Mouse (Mus musculus): ENCODE measurements around the gene Anp32e.
A peak's percentile ranks its signal among the peaks of the same experiment; 100 is the strongest.
"Not testable (repeated sequence)": the region's sequence is repeated elsewhere in the genome, so short reads cannot be mapped to it uniquely, and the experiment has no call there.

Anp32e gene

DNA sequence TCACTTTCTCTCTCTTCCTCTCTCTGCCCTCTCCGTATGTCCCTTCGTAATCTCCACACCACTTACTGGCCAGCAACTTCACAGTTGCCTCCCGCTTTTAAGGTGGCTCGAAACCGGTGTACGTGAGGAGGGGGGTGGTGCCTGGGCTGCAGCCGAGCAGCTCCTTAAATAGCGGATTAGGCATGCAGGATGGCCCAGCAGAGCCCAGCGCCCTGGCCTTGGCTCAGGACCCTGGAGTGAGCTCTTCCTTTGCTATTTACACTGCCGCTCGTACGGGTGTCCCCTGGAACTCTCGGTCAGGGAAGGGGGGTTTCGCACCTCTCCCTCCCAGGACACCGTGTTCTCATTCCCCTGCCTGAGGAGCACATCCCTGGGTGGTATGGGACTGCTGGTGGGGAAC, 24.5 kb upstream of the Anp32e start, which contains the start of gene Car14:
Gene Car14 (minus strand): TSS at position 124 of the 400 bp plus-strand sequence.
- no peak for DNase-seq (ENCODE audit: low spot score)

DNA sequence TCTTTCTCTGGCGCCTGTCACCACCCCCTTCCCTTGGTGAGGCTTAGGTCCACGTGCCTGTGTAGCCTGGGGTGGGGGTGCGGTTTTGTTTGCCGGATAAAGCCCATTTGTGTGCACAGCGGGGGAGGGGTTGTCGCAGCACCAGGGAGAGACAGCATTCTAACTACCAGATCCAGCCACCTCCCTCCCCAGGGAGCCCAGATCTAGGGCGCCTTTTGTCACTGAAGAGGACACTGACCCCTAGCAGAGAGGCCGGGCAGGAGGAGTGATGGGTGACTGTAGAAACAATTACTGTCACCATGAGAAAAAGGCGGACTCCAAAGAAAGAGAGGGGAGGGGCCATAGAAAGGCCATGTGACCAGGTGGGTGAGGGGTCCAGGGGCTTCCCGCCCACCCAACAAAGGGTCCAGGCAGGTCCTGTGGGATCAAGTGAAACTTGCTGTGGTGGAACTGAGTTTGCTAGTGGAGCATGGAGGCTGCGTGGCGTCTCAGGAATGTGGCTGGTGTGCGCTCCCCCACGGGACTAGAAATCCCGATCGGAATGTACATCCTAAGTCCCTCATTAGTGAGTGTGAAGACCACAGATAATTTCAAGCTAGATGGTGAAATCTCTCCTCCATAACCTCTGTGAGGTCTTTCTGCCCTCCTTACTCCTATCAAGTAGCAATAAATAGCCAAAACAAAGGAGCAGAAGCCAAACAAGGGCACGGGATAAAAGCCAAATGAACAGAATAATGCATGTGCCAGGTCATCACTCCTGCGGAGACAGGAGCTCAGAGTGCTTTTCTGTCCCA, 23.7 kb upstream of the Anp32e start:
- peak; percentile 88 for DNase-seq (ENCODE audit: low spot score)

DNA sequence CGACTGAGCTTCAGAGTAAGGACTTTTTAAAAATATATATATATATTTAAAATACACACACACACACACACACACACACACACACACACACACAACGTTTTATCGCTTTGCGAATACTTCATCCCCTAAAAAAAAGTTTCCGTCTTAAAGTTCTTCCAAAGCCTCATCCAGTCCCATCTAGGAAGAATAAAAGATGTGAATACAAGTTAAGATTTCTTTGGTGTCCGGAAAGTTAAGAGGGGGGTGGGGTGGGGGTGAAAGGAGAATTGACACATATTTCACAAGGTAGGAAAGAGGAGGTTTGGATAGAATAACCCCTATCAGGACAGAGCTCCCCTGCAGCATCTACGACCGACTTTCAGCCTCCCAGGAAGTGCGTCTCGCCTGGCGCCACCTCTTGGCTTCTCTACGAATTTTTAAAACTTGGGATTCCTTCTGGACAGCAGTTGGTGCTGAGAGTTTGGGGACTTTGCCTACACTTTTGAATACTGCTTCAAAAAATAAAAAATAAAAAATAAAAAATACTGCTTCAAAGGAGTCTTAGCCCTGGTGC, 23.0 kb upstream of the Anp32e start:
- no peak for DNase-seq (ENCODE audit: low spot score)

DNA sequence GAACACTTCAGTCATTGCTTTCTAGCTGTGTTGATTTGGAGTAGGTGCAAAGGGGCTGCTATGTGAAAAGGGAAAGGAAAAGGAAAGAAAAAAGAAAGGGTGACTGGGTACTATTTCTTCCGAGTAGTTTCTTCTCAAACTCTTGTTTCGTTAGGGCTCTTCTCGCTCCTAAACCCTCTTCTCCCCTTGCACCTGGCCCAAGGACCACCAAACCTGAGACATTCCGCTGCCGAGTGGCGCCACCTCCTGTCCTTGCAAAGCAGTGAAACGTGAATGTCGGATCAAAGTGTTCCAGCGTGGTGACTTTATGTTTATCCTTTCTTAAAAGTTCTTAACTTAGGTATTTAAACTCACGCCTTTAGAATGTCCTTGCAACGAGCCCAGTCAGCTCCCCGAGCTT, 22.2 kb upstream of the Anp32e start:
- no peak for DNase-seq (ENCODE audit: low spot score)

DNA sequence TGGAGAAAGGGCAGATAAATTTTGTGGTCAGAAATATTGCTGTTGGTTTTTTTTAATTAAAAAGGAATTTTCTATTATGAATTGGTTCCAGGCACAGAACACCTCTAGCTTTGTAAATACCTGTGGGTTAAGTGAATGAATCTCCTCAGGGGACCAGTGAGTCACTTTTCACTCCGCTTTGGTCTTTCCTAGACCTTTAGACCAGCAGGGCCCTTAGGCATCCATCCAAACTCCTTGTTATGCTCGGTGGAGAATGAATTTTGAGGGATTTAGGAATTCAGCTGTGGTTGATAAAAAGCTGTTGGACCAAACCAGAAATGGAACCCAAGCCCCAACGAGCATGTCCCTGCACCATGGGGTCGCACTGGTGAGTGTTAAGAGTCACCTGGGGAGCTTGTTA, 21.4 kb upstream of the Anp32e start:
- no peak for DNase-seq (ENCODE audit: low spot score)

DNA sequence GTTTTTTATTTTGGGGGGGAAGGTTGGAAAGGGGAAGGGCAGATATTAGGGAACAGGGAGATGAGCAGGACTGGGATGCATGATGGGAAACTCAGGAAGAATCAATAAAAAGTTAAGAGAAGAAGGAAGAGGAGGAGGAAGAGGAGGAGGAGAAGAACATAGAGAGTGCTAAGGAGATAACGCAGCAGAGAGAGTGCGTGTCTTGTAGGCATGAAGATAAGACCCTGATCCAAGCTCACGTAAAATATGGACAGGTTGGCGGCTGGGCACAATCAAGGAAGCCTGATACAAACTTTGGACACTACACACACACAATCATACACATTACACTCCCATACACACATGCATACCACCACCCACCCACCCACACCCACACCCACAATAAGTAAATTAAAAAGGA, 14.3 kb upstream of the Anp32e start:
- DNase-seq (ENCODE audit: low spot score) = no peak

DNA sequence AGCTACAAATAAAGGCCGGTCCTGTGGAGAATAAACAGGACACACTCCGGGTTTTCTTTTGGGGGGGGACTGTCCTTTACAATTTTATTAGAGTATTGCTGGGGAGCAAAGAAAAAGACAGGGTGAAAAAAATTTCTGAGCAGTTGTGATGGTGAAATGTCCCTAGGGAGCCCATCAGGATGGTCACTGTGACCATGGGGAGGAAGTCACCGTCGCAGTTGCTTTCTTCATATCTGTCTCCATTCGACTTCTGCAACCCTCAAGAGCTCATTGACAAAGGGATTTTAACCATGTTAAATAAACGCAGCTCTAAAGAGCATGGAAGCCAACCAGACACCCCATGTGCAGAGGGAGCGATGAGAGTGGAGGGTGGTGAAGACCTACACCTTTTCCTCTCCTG, 12.3 kb upstream of the Anp32e start:
- no peak for DNase-seq (ENCODE audit: low spot score)

DNA sequence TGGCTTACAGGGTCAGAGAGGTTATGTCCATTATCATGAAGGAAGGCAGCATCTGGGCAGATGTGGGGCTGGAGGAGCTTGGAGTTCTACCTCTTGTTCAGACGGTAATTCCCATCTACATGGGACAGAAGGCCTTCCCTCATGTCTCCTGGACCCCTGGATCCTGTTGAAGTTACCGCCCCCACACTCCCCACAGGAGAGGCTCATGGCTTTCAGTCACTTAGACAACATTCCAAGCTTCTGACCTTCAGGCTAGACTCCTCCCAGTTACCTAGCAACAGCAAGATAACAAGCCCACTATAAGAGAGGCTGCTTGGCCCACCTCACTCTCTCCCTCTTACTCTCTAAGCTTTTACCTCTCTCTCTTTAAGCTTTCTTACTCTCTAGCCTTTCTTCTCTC, 8.5 kb upstream of the Anp32e start:
- not testable (repeated sequence) for DNase-seq (ENCODE audit: low spot score)

DNA sequence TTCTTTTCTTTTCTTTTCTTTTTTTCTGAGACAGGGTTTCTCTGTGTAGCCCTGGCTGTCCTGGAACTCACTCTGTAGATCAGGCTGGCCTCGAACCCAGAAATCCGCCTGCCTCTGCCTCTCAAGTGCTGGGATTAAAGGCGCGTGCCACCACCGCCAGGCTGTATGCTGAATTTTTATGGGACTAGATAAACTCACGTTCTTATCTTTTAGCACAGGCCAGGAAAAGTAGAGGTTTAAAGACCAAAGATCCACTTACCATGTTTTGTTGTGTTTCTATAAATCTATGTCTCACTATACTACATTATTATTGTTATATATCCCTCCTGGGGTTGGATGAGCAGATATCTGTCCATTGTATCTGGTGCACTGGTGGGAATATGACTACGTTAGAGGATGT, 5.6 kb upstream of the Anp32e start:
- not testable (repeated sequence) for DNase-seq (ENCODE audit: low spot score)

DNA sequence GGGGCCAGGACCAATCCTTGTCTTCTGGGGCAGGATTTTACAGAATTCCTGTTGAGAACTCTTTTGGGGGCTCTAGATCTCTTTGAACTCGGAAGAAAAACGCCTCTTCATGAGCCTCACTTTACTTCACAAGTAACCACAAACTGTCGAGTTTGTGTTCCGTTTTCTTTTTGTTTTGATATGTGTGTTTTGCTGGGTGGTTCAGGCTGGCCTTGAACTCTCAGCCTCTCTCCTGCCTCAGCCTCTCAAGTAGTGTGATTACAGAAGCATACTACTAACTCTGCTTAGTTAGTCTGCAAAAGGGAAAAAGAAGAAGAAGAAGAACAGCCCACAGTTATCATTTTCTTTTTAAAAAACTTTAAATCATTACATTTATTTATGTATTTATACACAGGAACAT, 4.9 kb upstream of the Anp32e start:
- DNase-seq (ENCODE audit: low spot score) = no peak

DNA sequence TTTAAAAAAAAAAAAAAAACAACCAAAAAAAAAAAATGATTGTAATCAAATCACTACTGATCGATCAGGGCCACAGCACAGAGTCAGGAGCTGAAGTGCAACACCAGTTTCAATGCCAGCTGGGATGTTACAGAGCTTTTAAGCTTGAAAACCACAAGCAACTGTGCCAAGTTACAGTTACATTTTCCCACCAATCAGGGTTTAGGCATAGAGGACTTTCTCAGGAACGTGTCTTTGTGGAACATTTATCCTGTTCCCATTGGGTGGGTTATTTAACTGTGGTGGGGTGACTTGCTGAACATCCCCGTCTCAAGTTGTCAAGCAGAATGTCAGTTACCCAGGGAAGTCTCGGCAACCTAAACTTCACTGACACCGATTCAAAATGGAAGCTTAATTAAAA, 4.0 kb upstream of the Anp32e start:
- DNase-seq (ENCODE audit: low spot score) = no peak

DNA sequence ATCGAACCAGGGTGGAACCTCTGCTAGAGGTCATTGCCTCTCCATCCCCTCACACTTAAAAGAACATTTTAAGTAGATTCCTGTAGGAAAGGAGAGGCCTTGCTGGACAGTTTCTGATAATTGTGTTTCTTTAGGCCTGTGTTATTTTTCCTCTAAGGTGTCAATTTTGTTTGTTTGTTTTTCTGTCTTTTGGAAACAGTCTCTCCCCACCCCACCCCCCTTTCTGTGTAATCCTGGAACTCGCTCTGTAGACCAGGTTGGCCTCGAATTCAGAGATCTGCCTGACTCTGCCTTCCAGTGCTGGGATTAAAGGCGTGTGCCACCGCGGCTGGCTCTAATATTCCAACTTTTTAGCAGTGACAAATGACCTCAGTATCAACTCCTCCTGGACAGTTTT, 787 bp upstream of the Anp32e start:
- DNase-seq (ENCODE audit: low spot score) = no peak

DNA sequence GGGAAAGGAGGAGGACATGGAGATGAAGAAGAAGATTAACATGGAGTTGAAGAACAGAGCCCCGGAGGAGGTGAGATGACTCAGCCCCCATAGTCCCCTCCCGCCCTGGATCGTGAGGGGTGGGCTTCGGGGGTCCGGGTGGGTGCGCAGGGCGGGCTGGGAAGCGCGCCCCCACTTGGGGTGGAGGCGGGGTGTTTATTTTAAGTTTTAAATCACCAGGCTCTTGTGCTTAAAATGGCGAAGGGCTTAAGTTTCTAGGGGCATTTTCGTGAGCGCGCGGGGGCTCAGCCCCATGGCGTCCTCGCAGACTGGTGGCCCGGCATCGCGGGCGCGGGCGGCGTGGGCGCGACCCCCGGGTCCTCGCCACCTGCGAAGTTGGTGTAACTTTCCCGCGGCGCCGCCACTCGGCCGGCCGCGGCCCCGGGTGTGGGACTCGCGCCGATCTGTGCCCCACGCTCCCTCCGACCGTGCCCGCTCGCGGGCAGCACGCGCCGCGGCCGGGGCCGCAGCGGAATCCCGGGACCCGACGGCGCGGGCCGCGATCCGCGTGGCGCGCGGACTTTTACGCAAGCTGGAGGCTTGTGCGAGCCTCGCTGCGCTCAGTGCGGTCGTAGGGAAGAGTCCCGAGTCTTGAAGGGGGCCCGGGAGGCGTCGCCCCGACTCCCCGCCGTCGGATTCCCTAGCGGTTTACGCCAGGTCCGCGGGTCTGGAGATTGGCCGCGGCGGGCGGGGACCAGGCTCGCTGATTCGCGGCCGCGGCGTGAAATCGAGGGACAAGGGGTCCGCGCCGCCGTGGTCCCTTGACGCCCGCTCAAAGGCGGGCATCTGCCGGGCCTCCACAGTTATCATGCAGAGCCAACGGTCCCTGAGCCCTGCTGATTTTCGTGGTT, 780 bp downstream of the Anp32e start:
- peak; percentile 56 for DNase-seq (ENCODE audit: low spot score)

DNA sequence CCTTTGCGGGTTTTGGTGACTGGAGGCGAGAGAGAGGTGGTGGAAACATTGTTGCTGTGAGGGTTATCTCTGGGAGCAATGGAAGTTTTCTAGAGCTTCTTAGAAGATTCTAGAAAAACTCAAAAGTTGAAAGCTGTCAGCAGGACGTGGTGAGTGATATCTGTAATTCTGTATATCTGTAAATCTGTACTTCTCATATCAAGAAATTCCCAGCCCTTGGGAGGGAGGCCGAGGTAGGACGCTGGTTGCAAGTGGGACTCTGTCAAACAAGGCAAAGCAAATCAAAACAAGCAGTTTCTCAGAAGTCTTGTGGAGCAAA, 1.4 kb downstream of the Anp32e start:
- DNase-seq (ENCODE audit: low spot score) = no peak

DNA sequence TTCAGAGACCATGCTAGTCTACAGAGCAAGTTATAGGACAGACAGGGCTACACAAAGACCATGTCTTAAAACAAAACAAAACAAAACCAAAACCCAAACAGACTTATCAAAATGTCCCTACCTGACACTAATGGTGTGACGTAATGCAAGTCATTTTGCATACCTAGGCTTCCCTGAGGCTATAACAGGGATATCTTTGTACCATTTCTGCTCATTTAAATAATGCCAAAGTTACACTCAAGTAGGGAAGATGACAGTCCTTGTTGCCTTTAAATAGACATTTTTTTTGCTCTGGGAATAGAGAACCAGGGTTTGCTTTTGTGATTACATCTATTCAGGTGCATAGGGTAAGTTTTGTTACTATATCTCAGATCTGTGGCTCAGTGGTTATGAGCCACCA, 2.4 kb downstream of the Anp32e start:
- DNase-seq (ENCODE audit: low spot score) = no peak

DNA sequence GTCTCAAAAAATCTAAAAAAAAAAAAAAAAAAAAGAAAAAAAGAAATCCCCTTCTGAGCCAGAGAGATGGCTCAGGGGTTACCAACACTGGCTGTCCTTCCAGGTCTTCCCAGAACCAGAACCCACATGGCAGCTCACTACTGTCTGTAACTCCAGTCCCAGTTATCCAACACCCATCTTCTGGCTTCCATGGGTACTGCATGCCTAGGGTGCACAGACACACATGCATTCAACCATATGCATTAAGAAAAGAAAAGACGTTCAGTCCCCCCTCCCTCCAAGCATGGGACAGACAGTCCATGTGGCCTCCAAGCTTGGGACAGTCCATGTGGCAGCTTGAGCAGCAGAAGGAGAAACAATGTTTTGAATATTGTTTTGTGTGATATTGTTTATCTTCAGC, 3.1 kb downstream of the Anp32e start:
- no peak for DNase-seq (ENCODE audit: low spot score)

DNA sequence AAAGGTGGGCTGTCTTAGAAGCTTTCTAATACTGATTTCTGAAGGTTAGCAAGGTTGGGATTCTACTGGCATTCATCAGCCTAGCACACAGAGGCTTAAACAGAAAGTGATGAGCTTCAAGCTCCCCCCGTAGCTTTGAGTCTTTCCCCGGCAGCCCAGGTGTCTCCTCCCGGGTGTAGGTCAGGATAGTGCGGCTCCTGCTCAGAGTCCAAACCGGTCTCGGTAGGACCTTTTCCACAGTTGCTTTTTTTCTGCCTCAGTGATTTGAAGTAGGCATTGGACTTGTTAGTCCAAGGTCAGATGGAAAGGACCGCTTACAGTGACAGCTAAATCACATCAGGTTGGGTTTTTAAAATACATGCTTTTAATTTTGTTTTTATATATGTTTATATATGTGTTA, 3.5 kb downstream of the Anp32e start:
- DNase-seq (ENCODE audit: low spot score) = no peak

DNA sequence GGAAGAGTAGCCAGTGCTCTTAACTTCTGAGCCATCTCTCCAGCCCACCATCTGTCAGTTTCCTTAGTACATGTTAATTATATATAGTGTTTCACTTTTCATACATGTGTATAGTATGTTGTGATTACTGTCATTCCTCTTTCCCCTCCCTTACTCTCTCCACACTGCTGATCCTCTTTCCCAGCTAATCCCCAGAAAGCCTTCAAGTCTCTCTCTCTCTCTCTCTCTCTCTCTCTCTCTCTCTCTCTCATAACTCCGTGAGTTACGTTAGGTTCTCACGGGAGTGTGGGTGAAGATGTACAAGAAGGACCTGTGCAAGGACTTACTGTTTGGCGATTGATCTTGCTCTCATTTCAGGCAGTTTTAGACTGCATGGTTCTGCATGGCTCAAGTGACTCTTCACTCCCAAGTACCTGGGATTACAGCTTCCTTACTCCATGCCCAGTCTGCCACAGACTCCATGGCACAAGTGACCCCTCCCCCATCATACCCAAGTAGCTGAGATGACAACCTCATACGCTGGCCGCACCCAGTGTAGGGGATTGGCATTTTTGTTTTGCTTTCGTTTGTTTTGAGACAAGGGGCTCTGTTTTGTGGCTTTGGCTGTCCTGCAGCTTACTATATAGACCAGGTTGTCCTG, 4.2 kb downstream of the Anp32e start:
- no peak for DNase-seq (ENCODE audit: low spot score)

DNA sequence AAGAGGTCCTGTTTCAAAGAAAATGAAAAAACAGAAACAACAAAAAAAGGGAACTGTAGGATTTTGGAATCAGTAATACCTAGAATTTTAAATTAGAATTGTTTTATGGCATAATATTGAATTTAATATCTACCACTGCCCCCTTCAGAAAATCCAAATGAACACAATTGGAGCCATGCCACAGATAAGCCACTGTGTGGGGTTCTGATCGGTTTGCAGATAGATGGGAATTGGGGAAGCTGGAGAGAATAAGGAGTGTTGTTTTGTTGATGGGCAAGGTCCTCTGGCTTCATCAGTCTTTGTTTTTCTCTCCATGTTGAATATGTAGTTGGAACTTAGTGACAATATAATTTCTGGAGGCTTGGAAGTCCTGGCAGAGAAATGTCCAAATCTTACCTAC, 5.4 kb downstream of the Anp32e start:
- DNase-seq (ENCODE audit: low spot score) = no peak

DNA sequence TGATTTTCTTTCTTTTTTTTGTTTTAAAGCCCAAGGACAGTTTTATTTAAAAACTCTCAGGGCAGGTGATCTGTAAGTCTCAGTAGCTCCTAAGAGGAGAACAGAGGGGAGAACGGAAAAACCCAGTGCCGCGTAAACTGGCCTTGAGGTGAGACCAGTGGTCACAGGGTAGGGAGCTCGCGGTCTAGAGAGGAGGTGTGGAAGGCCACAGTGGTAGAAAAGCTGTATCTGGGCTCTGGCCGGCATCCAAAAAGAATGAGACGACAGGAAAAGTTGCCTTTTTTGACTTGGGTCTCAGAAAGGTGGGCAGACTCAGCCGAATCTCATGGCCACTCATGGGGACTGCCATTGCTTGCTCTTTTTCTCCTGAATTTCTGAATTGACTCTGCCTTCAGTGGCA, 9.2 kb downstream of the Anp32e start:
- DNase-seq (ENCODE audit: low spot score) = no peak

DNA sequence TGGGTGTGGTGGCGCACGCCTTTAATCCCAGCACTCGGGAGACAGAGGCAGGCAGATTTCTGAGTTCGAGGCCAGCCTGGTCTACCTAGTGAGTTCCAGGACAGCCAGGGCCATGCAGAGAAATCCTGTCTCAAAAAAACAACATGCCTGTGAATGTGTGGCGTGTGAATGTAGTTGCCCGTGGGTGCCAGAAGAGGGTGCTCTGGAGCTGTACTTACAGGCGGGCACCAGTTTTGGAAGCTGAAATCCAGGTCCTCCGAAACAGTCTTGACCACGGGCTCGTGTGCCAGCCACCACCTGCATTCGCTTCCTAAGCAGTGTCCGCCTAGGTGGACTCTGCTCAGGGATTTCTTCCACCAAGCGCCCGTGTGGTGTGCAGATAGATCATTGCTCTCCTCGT, 9.8 kb downstream of the Anp32e start:
- DNase-seq (ENCODE audit: low spot score) = no peak

DNA sequence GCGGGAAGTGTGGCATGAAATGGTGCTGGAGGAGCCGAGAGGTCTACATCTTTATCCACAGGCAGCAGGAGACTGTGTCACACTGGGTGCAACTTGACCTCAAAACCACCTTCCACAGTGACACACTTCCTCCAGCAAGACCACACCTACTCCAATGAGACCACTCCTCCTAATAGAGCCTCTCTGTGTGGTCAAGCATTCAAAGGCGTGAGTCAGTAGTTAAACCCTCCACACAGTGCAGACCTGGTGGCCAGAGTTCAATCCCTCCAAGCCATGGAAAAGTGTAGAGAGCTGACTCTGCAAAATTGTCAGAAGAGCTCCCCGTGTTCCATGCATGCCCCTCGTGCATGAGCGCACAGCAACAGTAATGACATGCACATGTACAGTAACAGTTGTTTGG, 13.7 kb downstream of the Anp32e start:
- DNase-seq (ENCODE audit: low spot score) = peak; percentile 47

DNA sequence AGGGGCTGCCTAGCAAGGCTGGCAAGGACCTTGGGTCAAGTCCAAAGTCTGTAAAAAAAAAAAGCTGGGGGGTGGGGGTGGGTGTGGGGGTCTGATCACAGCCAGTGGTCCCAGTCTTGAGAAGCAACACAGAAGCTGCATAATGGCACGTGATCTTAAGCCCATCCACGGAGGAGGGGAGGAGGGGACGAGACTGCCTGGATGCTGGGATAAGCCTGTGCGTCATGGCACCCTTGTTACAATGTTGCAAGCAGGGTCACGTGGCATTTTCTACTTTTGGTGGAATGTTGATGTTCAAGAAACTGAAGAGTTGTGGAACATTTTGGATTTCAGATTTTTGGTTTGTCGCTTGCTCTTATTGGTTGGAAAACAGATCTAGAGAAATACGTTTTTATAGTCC, 14.2 kb downstream of the Anp32e start:
- DNase-seq (ENCODE audit: low spot score) = no peak

All from yolk sac, embryonic 10.5 days (tissue).